Mouse (Mus musculus) kidney, adult 2 months (tissue): ENCODE measurements around the gene Prl2c5. TPM values are rescaled to one million over a fixed set of nuclear protein-coding genes. Genes with fewer than 3 reads are reported as not detected.
"Not testable (repeated sequence)": the region's sequence is repeated elsewhere in the genome, so short reads cannot be mapped to it uniquely, and the experiment has no call there.

Experiments
- DNase-seq: peaks from one replicate; pipeline ENCODE4 v3.0.0; 2021
- H3K27ac ChIP-seq: fragments of 200-500 bp; 2 replicates; pipeline ENCODE4 v1.5.1; 2012; ENCODE audit warnings: low read depth, low read length, control low read depth, inconsistent platforms; ENCODE audit not compliant: insufficient read depth
- H3K27me3 ChIP-seq: fragments of 200-500 bp; replicated peaks from 2 replicates; pipeline ENCODE4 v1.6.1; 2012; ENCODE audit warnings: mild to moderate bottlenecking, moderate library complexity, low read length, inconsistent platforms; ENCODE audit not compliant: control insufficient read depth, insufficient read depth
- H3K36me3 ChIP-seq: fragments of 200-500 bp; 2 replicates; pipeline ENCODE4 v1.6.1; 2012; ENCODE audit warnings: mild to moderate bottlenecking, moderate library complexity, low read length, inconsistent platforms; ENCODE audit not compliant: control insufficient read depth, insufficient read depth
- H3K4me1 ChIP-seq: fragments of 200-500 bp; 2 replicates; pipeline ENCODE4 v1.6.1; 2011; ENCODE audit warnings: low read length; ENCODE audit not compliant: control insufficient read depth, insufficient read depth
- H3K4me3 ChIP-seq: fragments of 200-500 bp; 2 replicates; pipeline ENCODE4 v1.5.1; 2011; ENCODE audit warnings: mild to moderate bottlenecking, low read depth, low read length, control low read depth; ENCODE audit not compliant: insufficient read depth
- CTCF ChIP-seq: fragments of 200-500 bp; conservative IDR thresholded peaks from 2 replicates; pipeline ENCODE4 v1.5.1; 2011; ENCODE audit warnings: low read depth, mild to moderate bottlenecking, control low read depth, low read length, moderate library complexity, mixed read lengths; ENCODE audit not compliant: insufficient read depth, insufficient read length
- WGBS: fragments of 180-500 bp; shearing (Covaris S2); methylation state at CpG from one replicate; pipeline ENCODE4 v1.1.7; 2018; 5-methylcytosine and 5-hydroxymethylcytosine counted together
- polyA plus RNA-seq: library from polyadenylated mRNA; depleted of rRNA; stranded (reverse); fragments of >200 nt; gene quantifications from 2 replicates; pipeline ENCODE4 v1.2.3, GENCODE M21; 2012; rRNA removed

Gene Prl2c5
- polyA plus RNA-seq, 1 experiment = not detected

DNA sequence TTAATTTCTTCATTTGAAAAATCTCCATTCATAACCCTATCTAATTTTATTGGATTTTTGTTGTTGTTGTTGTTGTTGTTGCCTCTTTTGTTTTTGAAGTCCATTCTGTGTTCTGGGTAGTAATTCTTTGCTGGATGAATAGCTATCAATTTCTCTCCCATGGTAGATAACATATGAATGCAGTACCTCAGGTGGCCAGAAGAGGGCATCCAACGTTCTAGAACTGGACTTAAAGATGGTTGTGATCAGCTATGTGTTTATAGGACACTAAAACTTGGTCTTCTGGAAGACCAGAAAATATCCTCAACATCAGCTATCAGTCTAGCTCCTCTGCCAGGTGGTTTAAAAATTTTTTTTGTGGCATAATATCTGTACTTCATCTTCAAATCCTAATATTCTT is 54.9 kb downstream of the Prl2c5 start:
- not testable (repeated sequence) for H3K27me3 ChIP-seq, H3K36me3 ChIP-seq, H3K4me3 ChIP-seq, H3K27ac ChIP-seq, H3K4me1 ChIP-seq
- DNase-seq = peak; percentile 66
- TF ChIP-seq CTCF = 0 out of 2 replicates have a peak, but pooled peaks have one; percentile 5
- 0% methylated on average over 1 of the region's 1 CpGs for WGBS

Other genes starting within 250 kb of the Prl2c5 start
- gene Prl2c2, start 177.3 kb upstream of the Prl2c5 start, polyA plus RNA-seq = not detected in 2 replicates
- gene Gpr137b, start 211.3 kb downstream of the Prl2c5 start, polyA plus RNA-seq = 283 and 302 TPM in 2 replicates